In the genomic region with DNA sequence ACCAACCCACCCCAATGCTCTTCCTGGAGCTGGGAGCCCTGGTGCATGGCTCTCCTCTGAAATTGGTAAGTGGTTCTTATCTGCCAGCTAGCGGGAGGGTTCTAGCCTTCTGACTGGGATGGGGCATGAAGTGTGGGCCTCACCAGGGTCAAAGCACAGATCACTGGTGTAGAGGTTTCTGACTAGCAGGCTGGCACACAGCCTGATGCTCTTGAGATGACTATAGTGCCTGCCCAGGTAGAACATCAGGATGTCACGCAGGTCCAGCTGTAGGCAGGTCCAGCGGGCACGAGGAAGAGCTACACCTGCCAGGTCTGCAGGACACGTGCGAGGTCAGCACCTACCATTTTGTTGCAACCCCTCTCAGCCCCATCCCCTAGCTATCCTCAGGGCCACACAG, we compare ENCODE assay signal across 8 mouse cellular contexts. TPM values are rescaled to one million over a fixed set of nuclear protein-coding genes. Genes with fewer than 3 reads are reported as not detected.
DNase-seq lines count a peak whose midpoint lies in the region; ATAC-seq and TF ChIP-seq lines count a peak whose summit lies in the region.

No protein-coding gene starts in this region.

- no peaks in the 10 kb centered on the region for H3K9me3 ChIP-seq in kidney, embryonic 14.5 days (ENCODE audit: control insufficient read depth, low read length)
- H3K9me3 ChIP-seq in embryonic facial prominence, embryonic 12.5 days: no peaks in the 10 kb centered on the region
- H3K9me3 ChIP-seq in intestine, postnatal 0 days (ENCODE audit: control insufficient read depth): no peaks in the 10 kb centered on the region

- no peak overlapping the region for H3K27ac ChIP-seq in kidney, embryonic 14.5 days (ENCODE audit: low read depth, low read length)
- no peak overlapping the region for H3K27ac ChIP-seq in embryonic facial prominence, embryonic 12.5 days
- no peak overlapping the region for H3K27ac ChIP-seq in intestine, postnatal 0 days (ENCODE audit: low read depth, low read length)

- no peak for TF ChIP-seq POLR2A in myocyte (IDR thresholded peaks at IDR 0.05; ENCODE audit: insufficient read length, low read depth)

- no peaks in the 10 kb centered on the region for H3K79me2 ChIP-seq in myocyte (ENCODE audit: control insufficient read depth, insufficient read depth)

- no peak for TF ChIP-seq CTCF in intestine, postnatal 0 days (IDR thresholded peaks at IDR 0.05; ENCODE audit: low read depth)

- peak overlapping the region; percentile 94 for H3K4me2 ChIP-seq in kidney, embryonic 14.5 days (replicated peaks; ENCODE audit: low read depth, low read length)
- peak overlapping the region; percentile 89 for H3K4me2 ChIP-seq in embryonic facial prominence, embryonic 12.5 days (replicated peaks)
- peak overlapping the region; percentile 93; the same call in 1 of the 2 replicates for H3K4me2 ChIP-seq in intestine, postnatal 0 days (replicated peaks; ENCODE audit: low read depth)
- H3K4me2 ChIP-seq in myocyte (ENCODE audit: low read depth): peak overlapping the region; percentile 86

- H3K27me3 ChIP-seq in kidney, embryonic 14.5 days (ENCODE audit: control insufficient read depth, insufficient read depth, low read length): no peaks in the 10 kb centered on the region
- H3K27me3 ChIP-seq in embryonic facial prominence, embryonic 12.5 days: no peaks in the 10 kb centered on the region
- no peaks in the 10 kb centered on the region for H3K27me3 ChIP-seq in intestine, postnatal 0 days (replicated peaks; ENCODE audit: control insufficient read depth, insufficient read depth, low read length)
- no peaks in the 10 kb centered on the region for H3K27me3 ChIP-seq in myocyte (ENCODE audit: control insufficient read depth, insufficient read depth, insufficient read length)

- peak overlapping the region; percentile 72 for H3K4me3 ChIP-seq in kidney, embryonic 14.5 days (ENCODE audit: low read length)
- H3K4me3 ChIP-seq in embryonic facial prominence, embryonic 12.5 days: peak overlapping the region; percentile 72; the same call in 1 of the 2 replicates
- no peak overlapping the region for H3K4me3 ChIP-seq in intestine, postnatal 0 days (ENCODE audit: low read depth, low read length)
- peak overlapping the region; percentile 32 for H3K4me3 ChIP-seq in myocyte

- peak overlapping the region; percentile 87; the same call in 1 of the 2 replicates for H3K9ac ChIP-seq in kidney, embryonic 14.5 days (ENCODE audit: low read depth, low read length)
- peak overlapping the region; percentile 82; the same call in 1 of the 2 replicates for H3K9ac ChIP-seq in embryonic facial prominence, embryonic 12.5 days
- H3K9ac ChIP-seq in intestine, postnatal 0 days (ENCODE audit: low read depth, low read length): no peak overlapping the region

- peaks cover 5% of the 10 kb centered on the region; the same call in 1 of the 2 replicates for H3K36me3 ChIP-seq in kidney, embryonic 14.5 days (ENCODE audit: control insufficient read depth, insufficient read depth, low read length)
- peaks cover 8% of the 10 kb centered on the region for H3K36me3 ChIP-seq in embryonic facial prominence, embryonic 12.5 days
- H3K36me3 ChIP-seq in intestine, postnatal 0 days (ENCODE audit: control insufficient read depth, insufficient read depth): no peaks in the 10 kb centered on the region
- no peaks in the 10 kb centered on the region for H3K36me3 ChIP-seq in myocyte (ENCODE audit: control insufficient read depth, insufficient read depth)

- no peak overlapping the region for H3ac ChIP-seq in myocyte (ENCODE audit: control insufficient read depth, insufficient read length)

- peaks cover 15% of the 10 kb centered on the region for H3K4me1 ChIP-seq in kidney, embryonic 14.5 days (ENCODE audit: control insufficient read depth, insufficient read depth, low read length)
- peaks cover 17% of the 10 kb centered on the region for H3K4me1 ChIP-seq in embryonic facial prominence, embryonic 12.5 days
- H3K4me1 ChIP-seq in intestine, postnatal 0 days (replicated peaks; ENCODE audit: control insufficient read depth, insufficient read depth, low read length): 0 out of 2 replicates have a peak, but pooled peaks cover 7% of the 10 kb centered on the region

- DNase-seq in kidney, adult 9 months: no peak
- no peak for DNase-seq in thymus, postnatal 4 days
- no peak for DNase-seq in spleen, adult 12 weeks (ENCODE audit: low spot score)
- no peak for DNase-seq in adipocyte (ENCODE audit: low spot score)

- WGBS in kidney, embryonic 14.5 days: 89% methylated on average over 6 of the region's 6 CpGs
- 88% methylated on average over 6 of the region's 6 CpGs for WGBS in embryonic facial prominence, embryonic 12.5 days
- 86% methylated on average over 6 of the region's 6 CpGs for WGBS in intestine, postnatal 0 days

- ATAC-seq in kidney, embryonic 14.5 days (ENCODE audit: low FRiP score, low TSS enrichment): no peak
- no peak for ATAC-seq in embryonic facial prominence, embryonic 12.5 days (ENCODE audit: insufficient number of reproducible peaks, insufficient read depth, low FRiP score, low TSS enrichment)
- ATAC-seq in intestine, postnatal 0 days: no peak

TF ChIP-seq in myocyte, 11 proteins besides CTCF, POLR2A, EP300 and RAD21:
- TF ChIP-seq MAX (IDR thresholded peaks at IDR 0.05; ENCODE audit: low read depth): no peak
- no peak for TF ChIP-seq MYOG (IDR thresholded peaks at IDR 0.05; ENCODE audit: control insufficient read depth in 1 of 3, insufficient read depth in 1 of 3, insufficient read length in 2 of 3, low read depth in 2 of 3)
- no peak for TF ChIP-seq MYOD1 (IDR thresholded peaks at IDR 0.05; ENCODE audit: control insufficient read depth in 1 of 3, insufficient read length in 2 of 3, low read depth in 2 of 3)
- TF ChIP-seq TCF3 (IDR thresholded peaks at IDR 0.05; ENCODE audit: insufficient read length, low read depth): no peak
- no peak for TF ChIP-seq REST (IDR thresholded peaks at IDR 0.05; ENCODE audit: insufficient read depth, insufficient read length)
- no peak for TF ChIP-seq POLR2AphosphoS2 (IDR thresholded peaks at IDR 0.05; ENCODE audit: insufficient read length, low read depth)
- no peak for TF ChIP-seq SRF (IDR thresholded peaks at IDR 0.05; ENCODE audit: control insufficient read depth, insufficient read length, low read depth)
- TF ChIP-seq E2F4 (IDR thresholded peaks at IDR 0.05; ENCODE audit: insufficient read depth): no peak

RNA-seq across cellular contexts. Expression of a gene that starts 1.1 kb away (rescaled TPM):
- polyA plus RNA-seq in kidney, embryonic 14.5 days (2014; fragmentation: Nextera tagmentation; extraction: Ambion mirVana): 21.4 and 27.5 TPM in 2 replicates
- polyA plus RNA-seq in embryonic facial prominence, embryonic 12.5 days (2016; fragmentation: Nextera tagmentation; extraction: Ambion mirVana): 36.3 and 42.0 TPM in 2 replicates
- 2.5 and 2.9 TPM in 2 replicates for polyA plus RNA-seq in intestine, postnatal 0 days (2015; fragmentation: Nextera tagmentation; extraction: Ambion mirVana)
- polyA plus RNA-seq in myocyte (2012; fragmentation: generic; extraction: Trizol): 7.4 TPM

RNA-seq across cellular contexts. Expression of a gene that starts 8.3 kb away (rescaled TPM):
- 40.0 and 41.4 TPM in 2 replicates for polyA plus RNA-seq in kidney, embryonic 14.5 days (2014; fragmentation: Nextera tagmentation; extraction: Ambion mirVana)
- 9.0 and 10.1 TPM in 2 replicates for polyA plus RNA-seq in embryonic facial prominence, embryonic 12.5 days (2016; fragmentation: Nextera tagmentation; extraction: Ambion mirVana)
- 51.0 and 55.9 TPM in 2 replicates for polyA plus RNA-seq in intestine, postnatal 0 days (2015; fragmentation: Nextera tagmentation; extraction: Ambion mirVana)
- 36.7 TPM for polyA plus RNA-seq in myocyte (2012; fragmentation: generic; extraction: Trizol)

RNA-seq across cellular contexts. Expression of a gene that starts 14.6 kb away (rescaled TPM):
- polyA plus RNA-seq in kidney, embryonic 14.5 days (2014; fragmentation: Nextera tagmentation; extraction: Ambion mirVana): 83.9 and 85.3 TPM in 2 replicates
- polyA plus RNA-seq in embryonic facial prominence, embryonic 12.5 days (2016; fragmentation: Nextera tagmentation; extraction: Ambion mirVana): 56.8 and 57.0 TPM in 2 replicates
- polyA plus RNA-seq in intestine, postnatal 0 days (2015; fragmentation: Nextera tagmentation; extraction: Ambion mirVana): 46.6 and 51.7 TPM in 2 replicates
- 23.6 TPM for polyA plus RNA-seq in myocyte (2012; fragmentation: generic; extraction: Trizol)

RNA-seq across cellular contexts. Expression of a gene that starts 15.6 kb away (rescaled TPM):
- polyA plus RNA-seq in kidney, embryonic 14.5 days (2014; fragmentation: Nextera tagmentation; extraction: Ambion mirVana): 13.0 and 21.7 TPM in 2 replicates
- 23.0 and 26.9 TPM in 2 replicates for polyA plus RNA-seq in embryonic facial prominence, embryonic 12.5 days (2016; fragmentation: Nextera tagmentation; extraction: Ambion mirVana)
- polyA plus RNA-seq in intestine, postnatal 0 days (2015; fragmentation: Nextera tagmentation; extraction: Ambion mirVana): 18.1 and 20.4 TPM in 2 replicates
- polyA plus RNA-seq in myocyte (2012; fragmentation: generic; extraction: Trizol): 48.3 TPM

RNA-seq across cellular contexts. Expression of a gene that starts 18.7 kb away (rescaled TPM):
- 1.7 and 2.6 TPM in 2 replicates for polyA plus RNA-seq in kidney, embryonic 14.5 days (2014; fragmentation: Nextera tagmentation; extraction: Ambion mirVana)
- 1.5 and 2.4 TPM in 2 replicates for polyA plus RNA-seq in embryonic facial prominence, embryonic 12.5 days (2016; fragmentation: Nextera tagmentation; extraction: Ambion mirVana)
- polyA plus RNA-seq in intestine, postnatal 0 days (2015; fragmentation: Nextera tagmentation; extraction: Ambion mirVana): 0.54 and 0.90 TPM in 2 replicates
- 0.67 TPM for polyA plus RNA-seq in myocyte (2012; fragmentation: generic; extraction: Trizol)
